Mouse (Mus musculus) neural tube, embryonic 14.5 days (tissue): ENCODE results near the gene Pde2a. TPM values are rescaled to one million over a fixed set of nuclear protein-coding genes. Genes with fewer than 3 reads are reported as not detected.

Source experiments
- ATAC-seq: fragments of 200-750 bp; cut with Nextera tagmentation; 2 replicates; pipeline ENCODE4 v1.8.0; 2017; ENCODE audit warnings: low read depth, mild to moderate bottlenecking, moderate TSS enrichment, moderate library complexity
- H3K27ac ChIP-seq: fragments of 300-500 bp; sonication (generic); 2 replicates; pipeline ENCODE4 v1.5.1; 2014; ENCODE audit warnings: low read depth, mild to moderate bottlenecking, control low read depth, low read length, moderate library complexity, mixed read lengths
- H3K27me3 ChIP-seq: fragments of 300-500 bp; sonication (generic); 2 replicates; pipeline ENCODE4 v1.6.1; 2014; ENCODE audit warnings: low read length; ENCODE audit not compliant: control insufficient read depth, insufficient read depth
- H3K36me3 ChIP-seq: fragments of 300-500 bp; sonication (generic); 2 replicates; pipeline ENCODE4 v1.6.1; 2014; ENCODE audit warnings: low read length, mixed read lengths; ENCODE audit not compliant: control insufficient read depth, insufficient read depth
- H3K4me1 ChIP-seq: fragments of 300-500 bp; sonication (generic); 2 replicates; pipeline ENCODE4 v1.6.1; 2014; ENCODE audit warnings: low read length; ENCODE audit not compliant: control insufficient read depth, insufficient read depth
- H3K4me2 ChIP-seq: fragments of 300-500 bp; sonication (generic); 2 replicates; pipeline ENCODE4 v1.6.1; 2014; ENCODE audit warnings: mild to moderate bottlenecking, low read depth, low read length, control low read depth
- H3K4me3 ChIP-seq: fragments of 300-500 bp; sonication (generic); 2 replicates; pipeline ENCODE4 v1.5.1; 2014; ENCODE audit warnings: low read depth, low read length, control low read depth, mixed read lengths
- H3K9ac ChIP-seq: fragments of 300-500 bp; sonication (generic); replicated peaks from 2 replicates; pipeline ENCODE4 v1.6.1; 2014; ENCODE audit warnings: low read depth, mild to moderate bottlenecking, control low read depth, low read length, mixed read lengths
- H3K9me3 ChIP-seq: fragments of 300-500 bp; sonication (generic); 2 replicates; pipeline ENCODE4 v1.6.1; 2016; ENCODE audit warnings: low read length; ENCODE audit not compliant: control insufficient read depth
- WGBS: fragments of 180-500 bp; shearing (Covaris S2); extraction: QIAGEN DNeasy Blood & Tissue Kit; methylation state at CpG from one replicate; pipeline ENCODE4 v1.1.7; 2014; 5-methylcytosine and 5-hydroxymethylcytosine counted together
- polyA plus RNA-seq: library from polyadenylated mRNA; unstranded; fragments of >200 nt; fragmentation: Nextera tagmentation; extraction: Ambion mirVana; gene quantifications from 2 replicates; pipeline ENCODE4 v1.2.1, GENCODE M21; 2014

The Pde2a gene
- polyA plus RNA-seq, 1 experiment from 2014 or later: 13.5 TPM

DNA sequence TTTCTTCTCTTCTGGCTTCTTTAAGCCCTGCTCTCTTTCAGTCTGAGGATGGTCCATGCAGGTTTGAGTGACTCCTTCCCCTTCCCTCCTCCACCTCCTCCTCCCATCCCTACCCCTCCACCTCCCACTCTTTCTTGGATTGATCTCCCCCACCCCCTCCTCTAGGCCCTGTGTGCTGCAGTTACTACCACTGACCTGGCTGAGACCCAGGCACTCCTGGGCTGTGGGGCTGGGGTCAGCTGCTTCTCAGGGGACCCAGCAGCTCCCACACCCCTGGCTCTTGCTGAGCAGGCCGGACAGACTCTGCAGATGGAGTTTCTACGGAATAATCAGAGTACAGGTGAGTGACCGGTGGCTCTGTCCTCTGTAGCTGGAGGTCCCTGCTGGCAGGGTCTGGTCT, 26.9 kb upstream of the Pde2a start:
- Histone ChIP-seq H3K4me3 (no peak overlapping the region), H3K36me3 (no peaks in the 10 kb centered on the region), H3K9ac (no peak overlapping the region), H3K9me3 (no peaks in the 10 kb centered on the region), H3K4me1 (no peaks in the 10 kb centered on the region), H3K27me3 (no peaks in the 10 kb centered on the region), H3K4me2 (no peak overlapping the region), H3K27ac (no peak overlapping the region)
- 65% methylated on average over 3 of the region's 3 CpGs for WGBS
- no peak for ATAC-seq

DNA sequence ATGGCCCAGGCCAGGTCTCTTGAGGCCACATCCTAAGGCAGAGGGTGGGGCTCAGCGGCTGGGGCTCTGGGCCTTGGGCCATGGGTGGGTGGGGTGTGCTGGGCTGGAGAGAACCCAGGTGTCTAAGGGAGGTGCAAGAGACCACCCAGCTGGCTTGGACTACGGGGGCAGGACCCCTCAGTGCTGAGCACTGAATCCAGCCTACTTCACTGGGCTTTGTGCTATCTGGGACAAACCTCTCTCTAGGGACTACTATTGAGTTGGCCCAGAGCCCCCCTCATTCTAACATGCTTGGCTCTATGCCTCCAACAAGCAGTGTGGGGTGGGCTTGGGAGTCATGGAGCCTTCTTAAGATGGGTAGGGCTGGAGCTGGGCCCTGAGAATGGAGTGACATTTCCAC, 26.0 kb upstream of the Pde2a start:
- H3K4me1 ChIP-seq: no peaks in the 10 kb centered on the region
- WGBS: 73% methylated on average over 2 of the region's 2 CpGs
- no peaks in the 10 kb centered on the region for H3K9me3 ChIP-seq
- H3K27ac ChIP-seq: no peak overlapping the region
- ATAC-seq: no peak; the same call in 1 of the 2 replicates
- no peak overlapping the region for H3K4me2 ChIP-seq
- no peak overlapping the region for H3K9ac ChIP-seq
- no peaks in the 10 kb centered on the region for H3K27me3 ChIP-seq
- no peaks in the 10 kb centered on the region for H3K36me3 ChIP-seq
- no peak overlapping the region for H3K4me3 ChIP-seq

- 82% methylated on average over 4 of the region's 4 CpGs for WGBS
- H3K36me3 ChIP-seq: no peaks in the 10 kb centered on the region
- H3K27ac ChIP-seq: no peak overlapping the region
- no peak overlapping the region for H3K9ac ChIP-seq
- no peaks in the 10 kb centered on the region for H3K9me3 ChIP-seq
- no peak overlapping the region for H3K4me3 ChIP-seq
- H3K4me1 ChIP-seq: no peaks in the 10 kb centered on the region
- no peak overlapping the region for H3K4me2 ChIP-seq
- no peaks in the 10 kb centered on the region for H3K27me3 ChIP-seq
- no peak for ATAC-seq
These were observed 24.3 kb upstream of the Pde2a start for GRCm38 (mm10) chr7:101397175-101397574.

- 92% methylated on average over 7 of the region's 7 CpGs for WGBS
- Histone ChIP-seq H3K9me3 (no peaks in the 10 kb centered on the region), H3K36me3 (no peaks in the 10 kb centered on the region), H3K9ac (no peak overlapping the region), H3K4me3 (no peak overlapping the region), H3K4me1 (no peaks in the 10 kb centered on the region), H3K27me3 (no peaks in the 10 kb centered on the region), H3K4me2 (no peak overlapping the region), H3K27ac (no peak overlapping the region)
- no peak for ATAC-seq
These were observed 20.0 kb upstream of the Pde2a start for GRCm38 (mm10) chr7:101401510-101401909.

- H3K4me3 ChIP-seq: no peak overlapping the region
- no peak for ATAC-seq
- no peaks in the 10 kb centered on the region for H3K36me3 ChIP-seq
- 96% methylated on average over 5 of the region's 5 CpGs for WGBS
- H3K27me3 ChIP-seq: no peaks in the 10 kb centered on the region
- H3K27ac ChIP-seq: no peak overlapping the region
- no peak overlapping the region for H3K9ac ChIP-seq
- no peaks in the 10 kb centered on the region for H3K9me3 ChIP-seq
- H3K4me2 ChIP-seq: no peak overlapping the region
- H3K4me1 ChIP-seq: no peaks in the 10 kb centered on the region
These were observed 17.7 kb upstream of the Pde2a start for GRCm38 (mm10) chr7:101403831-101404230.

GRCm38 (mm10) chr7:101410267-101410936, 11.1 kb upstream of the Pde2a start, which contains the start of gene Gm45837:
Gm45837 (plus strand) TSS chr7:101410886.
- H3K4me2 ChIP-seq: no peak within 1 kb of the TSS
- 86% methylated on average over 11 of the region's 11 CpGs for WGBS

DNA sequence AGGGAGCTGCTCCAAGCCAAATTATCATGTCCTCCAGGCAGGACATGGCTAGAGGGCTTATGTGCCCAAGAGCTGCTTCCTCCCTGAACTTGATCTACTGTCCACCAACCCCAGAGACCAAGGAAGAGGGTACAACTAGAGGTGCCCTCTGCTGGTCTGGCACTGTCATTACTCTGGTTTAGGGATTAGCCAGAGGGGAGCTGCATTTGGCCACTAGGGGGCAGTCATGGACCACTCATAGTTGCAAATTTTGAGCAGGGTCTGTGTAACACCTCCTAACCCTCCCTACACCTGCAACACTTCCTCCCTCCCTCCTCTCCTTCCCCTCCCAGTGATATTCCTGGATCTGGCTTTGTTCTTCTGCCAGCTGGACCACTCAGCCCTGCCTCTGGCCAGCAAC, 8.7 kb upstream of the Pde2a start:
- H3K9me3 ChIP-seq: no peaks in the 10 kb centered on the region
- H3K27me3 ChIP-seq: no peaks in the 10 kb centered on the region
- H3K36me3 ChIP-seq: no peaks in the 10 kb centered on the region
- H3K4me1 ChIP-seq: peaks cover 10% of the 10 kb centered on the region; the same call in 1 of the 2 replicates
- no peak overlapping the region for H3K4me2 ChIP-seq
- H3K4me3 ChIP-seq: no peak overlapping the region
- H3K27ac ChIP-seq: no peak overlapping the region
- H3K9ac ChIP-seq: no peak overlapping the region
- peak; percentile 55; the same call in 1 of the 2 replicates for ATAC-seq

More at GRCm38 (mm10) chr7:101410267-101410936, 11.1 kb upstream of the Pde2a start, which contains the start of gene Gm45837:
- H3K27me3 ChIP-seq: no peaks in the 10 kb centered on the region
- peaks cover 6% of the 10 kb centered on the region; the same call in 1 of the 2 replicates for H3K4me1 ChIP-seq
- no peak for ATAC-seq
- no peak within 1 kb of the TSS for H3K4me3 ChIP-seq
- no peaks in the 10 kb centered on the region for H3K9me3 ChIP-seq
- no peak within 1 kb of the TSS for H3K27ac ChIP-seq
- no peaks in the 10 kb centered on the region for H3K36me3 ChIP-seq
- no peak within 1 kb of the TSS for H3K9ac ChIP-seq

- Histone ChIP-seq H3K9ac (no peak overlapping the region), H3K36me3 (no peaks in the 10 kb centered on the region), H3K4me2 (no peak overlapping the region), H3K4me3 (no peak overlapping the region), H3K4me1 (peaks cover 10% of the 10 kb centered on the region; the same call in 1 of the 2 replicates), H3K27ac (no peak overlapping the region), H3K9me3 (no peaks in the 10 kb centered on the region), H3K27me3 (0 out of 2 replicates have a peak, but pooled peaks cover 2% of the 10 kb centered on the region)
- WGBS: 52% methylated on average over 4 of the region's 4 CpGs
- no peak for ATAC-seq
These were observed 7.3 kb upstream of the Pde2a start for GRCm38 (mm10) chr7:101414209-101414608.

DNA sequence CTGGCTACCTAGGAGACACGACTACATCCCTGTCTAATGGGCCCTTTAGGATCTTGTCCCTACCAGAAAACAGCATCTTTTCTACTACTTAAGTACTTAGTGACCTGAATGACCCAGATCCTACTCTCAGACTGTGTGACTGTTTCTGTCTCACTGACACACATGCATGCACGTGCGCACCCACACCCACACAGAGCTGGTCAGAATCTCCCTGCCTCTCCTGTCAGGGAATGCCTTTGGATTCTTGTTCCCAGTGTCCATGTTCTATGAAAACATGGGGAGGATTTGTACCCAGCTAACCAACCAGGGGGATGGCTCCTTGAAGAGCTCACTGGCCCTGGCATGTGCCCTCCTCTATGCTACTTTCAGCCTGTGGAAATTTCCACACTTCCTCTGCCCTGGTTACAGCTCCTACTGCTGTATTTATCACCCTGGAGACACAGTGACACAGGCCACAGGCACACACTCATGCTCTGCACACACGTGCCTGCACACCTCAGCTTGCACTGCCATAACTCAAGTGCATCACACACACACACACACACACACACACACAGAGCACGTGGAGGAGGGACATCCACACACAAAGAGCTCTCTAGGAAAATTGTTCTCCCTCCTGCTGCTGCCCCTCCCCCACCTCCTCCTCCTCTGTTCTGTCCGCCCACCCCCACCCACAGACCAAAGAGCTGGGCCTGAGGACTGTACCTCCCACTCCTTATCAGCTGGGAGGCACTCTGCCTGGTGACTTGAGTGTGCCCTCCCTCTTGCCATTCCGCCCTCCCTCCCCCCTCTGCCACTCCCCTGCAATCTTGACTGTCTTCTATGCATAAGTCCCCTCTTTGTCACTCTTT, 6.6 kb upstream of the Pde2a start:
- Histone ChIP-seq H3K27ac (no peak overlapping the region; the same call in 1 of the 2 replicates), H3K36me3 (no peaks in the 10 kb centered on the region), H3K4me2 (no peak overlapping the region), H3K4me1 (peaks cover 10% of the 10 kb centered on the region; the same call in 1 of the 2 replicates), H3K9ac (no peak overlapping the region; the same call in 1 of the 2 replicates), H3K4me3 (no peak overlapping the region), H3K9me3 (no peaks in the 10 kb centered on the region), H3K27me3 (0 out of 2 replicates have a peak, but pooled peaks cover 2% of the 10 kb centered on the region)
- peak; percentile 58 for ATAC-seq
- WGBS: 30% methylated on average over 6 of the region's 7 CpGs
